Mouse (Mus musculus) liver, postnatal 0 days (tissue): ENCODE results near the gene Matn1. TPM values are rescaled to one million over a fixed set of nuclear protein-coding genes. Genes with fewer than 3 reads are reported as not detected.

ENCODE experiments used
- ATAC-seq: fragments of 200-750 bp; cut with Nextera tagmentation; 2 replicates; pipeline ENCODE4 v1.8.0; 2017; ENCODE audit warnings: mild to moderate bottlenecking, moderate library complexity
- DNase-seq: peaks from one replicate; pipeline ENCODE4 v3.0.0-alpha.2; 2016
- H3K27ac ChIP-seq: fragments of 300-500 bp; sonication (generic); 2 replicates; pipeline ENCODE4 v1.5.1; 2014; ENCODE audit warnings: antibody characterized with exemption, moderate library complexity, mild to moderate bottlenecking, low read depth
- H3K27me3 ChIP-seq: fragments of 300-500 bp; sonication (generic); 2 replicates; pipeline ENCODE4 v1.6.1; 2014; ENCODE audit warnings: low read length, control low read depth, mixed read lengths; ENCODE audit not compliant: insufficient read depth
- H3K36me3 ChIP-seq: fragments of 300-500 bp; sonication (generic); replicated peaks from 2 replicates; pipeline ENCODE4 v1.6.1; 2014; ENCODE audit warnings: mild to moderate bottlenecking, control low read depth, low read length, moderate library complexity, mixed read lengths; ENCODE audit not compliant: insufficient read depth
- H3K4me1 ChIP-seq: fragments of 300-500 bp; sonication (generic); 2 replicates; pipeline ENCODE4 v1.6.1; 2014; ENCODE audit warnings: antibody characterized with exemption, mild to moderate bottlenecking, control low read depth; ENCODE audit not compliant: insufficient read depth
- H3K4me2 ChIP-seq: fragments of 300-500 bp; sonication (generic); 2 replicates; pipeline ENCODE4 v1.6.1; 2014; ENCODE audit warnings: low read depth, mild to moderate bottlenecking, low read length, moderate library complexity, mixed read lengths
- H3K4me3 ChIP-seq: fragments of 300-500 bp; sonication (generic); 2 replicates; pipeline ENCODE4 v1.5.1; 2014; ENCODE audit warnings: low read depth, low read length
- H3K9ac ChIP-seq: fragments of 300-500 bp; sonication (generic); replicated peaks from 2 replicates; pipeline ENCODE4 v1.6.1; 2014; ENCODE audit warnings: mild to moderate bottlenecking, moderate library complexity
- H3K9me3 ChIP-seq: fragments of 300-500 bp; sonication (generic); 2 replicates; pipeline ENCODE4 v1.6.1; 2016; ENCODE audit warnings: mild to moderate bottlenecking, control low read depth, low read length, mixed read lengths
- CTCF ChIP-seq: sonication (generic); IDR thresholded peaks from 2 replicates; pipeline ENCODE4 v1.5.1; 2016; ENCODE audit warnings: antibody characterized with exemption, low read depth
- EP300 ChIP-seq: IDR thresholded peaks from 2 replicates; pipeline ENCODE4 v1.6.1; 2016; ENCODE audit warnings: antibody characterized with exemption, low read depth, mild to moderate bottlenecking
- WGBS: fragments of 180-500 bp; shearing (Covaris S2); extraction: QIAGEN DNeasy Blood & Tissue Kit; methylation state at CpG from one replicate; pipeline ENCODE4 v1.1.7; 2014; ENCODE audit not compliant: insufficient replicate concordance; 5-methylcytosine and 5-hydroxymethylcytosine counted together
- polyA plus RNA-seq: library from polyadenylated mRNA; unstranded; fragments of >200 nt; fragmentation: Nextera tagmentation; extraction: Ambion mirVana; gene quantifications from 2 replicates; pipeline ENCODE4 v1.2.1, GENCODE M21; 2015

Gene Matn1
- polyA plus RNA-seq, 1 experiment from 2014 or later, result not detected

- H3K4me2 ChIP-seq, result no peak overlapping the region
- no peaks in the 10 kb centered on the region for H3K27me3 ChIP-seq
- WGBS, result 57% methylated on average over 6 of the region's 6 CpGs
- H3K4me3 ChIP-seq, result no peak overlapping the region
- H3K9me3 ChIP-seq, result no peaks in the 10 kb centered on the region
- ATAC-seq, result no peak
- H3K27ac ChIP-seq, result no peak overlapping the region
- H3K36me3 ChIP-seq, result no peaks in the 10 kb centered on the region
- no peak overlapping the region for H3K9ac ChIP-seq
- no peak for TF ChIP-seq CTCF
- TF ChIP-seq EP300, result no peak
- DNase-seq, result no peak
- no peaks in the 10 kb centered on the region for H3K4me1 ChIP-seq
These were observed 15.5 kb downstream of the Matn1 start for GRCm38 (mm10) chr4:130959678-130960077.

- DNase-seq (peak; percentile 87), ATAC-seq (peak; percentile 29; the same call in 1 of the 2 replicates)
- Histone ChIP-seq H3K4me3 (no peak overlapping the region), H3K36me3 (no peaks in the 10 kb centered on the region), H3K4me1 (no peaks in the 10 kb centered on the region), H3K9me3 (no peaks in the 10 kb centered on the region), H3K27ac (no peak overlapping the region), H3K27me3 (no peaks in the 10 kb centered on the region), H3K9ac (no peak overlapping the region), H3K4me2 (no peak overlapping the region)
- WGBS, result 18% methylated on average over 9 of the region's 9 CpGs
- no peak for TF ChIP-seq EP300
- peak; percentile 96 for TF ChIP-seq CTCF
These were observed 16.0 kb downstream of the Matn1 start for GRCm38 (mm10) chr4:130960118-130960734.

DNA sequence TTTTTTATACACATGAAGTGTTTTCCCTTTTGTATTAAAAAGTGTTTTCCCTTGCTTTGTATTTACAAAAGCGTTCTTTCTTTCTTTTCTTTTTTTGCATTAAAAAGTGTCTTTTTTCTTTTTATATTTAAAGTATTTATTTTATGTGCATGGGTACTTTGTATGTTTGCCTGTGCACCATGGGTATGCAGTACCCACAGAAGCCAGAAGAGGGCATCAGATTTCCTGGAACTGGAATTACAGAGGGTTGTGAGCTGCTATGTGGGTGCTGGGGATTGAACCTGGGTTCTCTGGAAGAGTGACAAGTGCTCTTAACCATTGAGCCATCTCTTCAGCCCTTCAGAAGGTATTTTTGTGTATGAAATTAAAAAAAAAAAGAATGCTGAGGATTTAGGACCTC is 27.1 kb downstream of the Matn1 start:
- H3K4me1 ChIP-seq, result no peaks in the 10 kb centered on the region
- TF ChIP-seq CTCF, result peak; percentile 27; the same call in 1 of the 2 replicates
- no peak for TF ChIP-seq EP300
- 86% methylated on average over 1 of the region's 1 CpGs for WGBS

DNA sequence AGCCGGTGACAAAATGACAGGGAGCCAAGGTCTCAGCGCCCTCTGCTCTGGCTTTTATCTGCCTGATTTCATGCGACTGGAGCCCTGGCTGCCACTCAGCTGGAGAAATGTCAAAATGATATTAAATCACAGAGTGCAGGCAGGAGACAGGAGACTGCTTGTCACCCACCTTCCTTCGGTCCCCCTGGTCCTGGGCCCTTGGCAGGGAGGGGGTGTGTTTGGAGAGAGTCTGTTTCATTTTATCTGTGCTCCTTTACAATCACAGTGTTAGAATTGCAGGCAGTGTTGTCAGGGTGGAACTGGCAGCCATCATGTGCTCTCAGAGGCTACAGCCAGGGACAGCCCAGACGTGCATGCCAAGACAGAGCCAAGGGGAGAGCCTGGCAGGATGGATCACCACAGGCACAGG is 28.2 kb downstream of the Matn1 start:
- Histone ChIP-seq H3K27ac (no peak overlapping the region), H3K36me3 (no peaks in the 10 kb centered on the region), H3K9me3 (no peaks in the 10 kb centered on the region), H3K4me3 (no peak overlapping the region), H3K27me3 (no peaks in the 10 kb centered on the region), H3K4me1 (no peaks in the 10 kb centered on the region), H3K4me2 (no peak overlapping the region), H3K9ac (no peak overlapping the region)
- ATAC-seq (no peak), DNase-seq (no peak)
- TF ChIP-seq EP300 (no peak), CTCF (no peak)
- 63% methylated on average over 5 of the region's 5 CpGs for WGBS

More for the DNA sequence above, 27.1 kb downstream of the Matn1 start:
- ATAC-seq (no peak), DNase-seq (no peak)
- Histone ChIP-seq H3K27me3 (no peaks in the 10 kb centered on the region), H3K4me3 (no peak overlapping the region), H3K27ac (no peak overlapping the region), H3K36me3 (no peaks in the 10 kb centered on the region), H3K9me3 (no peaks in the 10 kb centered on the region), H3K4me2 (no peak overlapping the region), H3K9ac (no peak overlapping the region)

GRCm38 (mm10) chr4:130973332-130974263 is 29.4 kb downstream of the Matn1 start:
- no peak overlapping the region for H3K9ac ChIP-seq
- DNase-seq, result no peak
- no peak for TF ChIP-seq EP300
- no peak for TF ChIP-seq CTCF
- no peaks in the 10 kb centered on the region for H3K4me1 ChIP-seq
- H3K9me3 ChIP-seq, result no peaks in the 10 kb centered on the region
- no peak overlapping the region for H3K4me3 ChIP-seq
- H3K27ac ChIP-seq, result no peak overlapping the region
- no peak for ATAC-seq
- no peaks in the 10 kb centered on the region for H3K36me3 ChIP-seq
- no peaks in the 10 kb centered on the region for H3K27me3 ChIP-seq
- H3K4me2 ChIP-seq, result no peak overlapping the region
- 74% methylated on average over 19 of the region's 19 CpGs for WGBS

- ATAC-seq, result no peak
- H3K27me3 ChIP-seq, result no peaks in the 10 kb centered on the region
- H3K4me2 ChIP-seq, result no peak overlapping the region
- no peak for DNase-seq
- H3K4me3 ChIP-seq, result no peak overlapping the region
- no peaks in the 10 kb centered on the region for H3K4me1 ChIP-seq
- H3K27ac ChIP-seq, result no peak overlapping the region
- WGBS, result 62% methylated on average over 3 of the region's 3 CpGs
- TF ChIP-seq EP300 (no peak), CTCF (no peak)
- no peaks in the 10 kb centered on the region for H3K9me3 ChIP-seq
- no peak overlapping the region for H3K9ac ChIP-seq
- no peaks in the 10 kb centered on the region for H3K36me3 ChIP-seq
These were observed 34.8 kb downstream of the Matn1 start for GRCm38 (mm10) chr4:130978981-130979380.
